Mouse (Mus musculus): ENCODE data around the gene Plagl1. TPM values are rescaled to one million over a fixed set of nuclear protein-coding genes. Genes with fewer than 3 reads are reported as not detected.

Plagl1 gene
- polyA plus RNA-seq, 1 experiment, result 1.1 TPM

GRCm38 (mm10) chr10:13102360-13102759 is 42.1 kb downstream of the Plagl1 start:
- no peak overlapping the region for H3K4me3 ChIP-seq (ENCODE audit: extremely low read depth, insufficient read depth, insufficient read length)
- no peak for DNase-seq (ENCODE audit: low read depth in 1 of 2, low spot score in 2 of 2)
- no peaks in the 10 kb centered on the region for H3K27me3 ChIP-seq (ENCODE audit: control insufficient read depth, insufficient read depth, low read length)
- H3K27ac ChIP-seq (ENCODE audit: insufficient read depth, low read length), result no peak overlapping the region
- no peaks in the 10 kb centered on the region for H3K36me3 ChIP-seq (ENCODE audit: control insufficient read depth, insufficient read depth, low read length)
- H3K4me1 ChIP-seq (ENCODE audit: control insufficient read depth, insufficient read depth, insufficient read length), result no peaks in the 10 kb centered on the region
- TF ChIP-seq CTCF (IDR thresholded peaks at IDR 0.05; ENCODE audit: extremely low read depth, insufficient read depth, insufficient read length, insufficient replicate concordance), result no peak
- TF ChIP-seq POLR2A (IDR thresholded peaks at IDR 0.05; ENCODE audit: low read depth, low read length), result no peak
- WGBS, result 80% methylated on average over 4 of the region's 4 CpGs

- H3K27me3 ChIP-seq (ENCODE audit: control insufficient read depth, insufficient read depth, low read length), result no peaks in the 10 kb centered on the region
- no peak for TF ChIP-seq CTCF (IDR thresholded peaks at IDR 0.05; ENCODE audit: extremely low read depth, insufficient read depth, insufficient read length, insufficient replicate concordance)
- no peak for TF ChIP-seq POLR2A (IDR thresholded peaks at IDR 0.05; ENCODE audit: low read depth, low read length)
These were observed 43.5 kb downstream of the Plagl1 start for GRCm38 (mm10) chr10:13103838-13104237.

DNA sequence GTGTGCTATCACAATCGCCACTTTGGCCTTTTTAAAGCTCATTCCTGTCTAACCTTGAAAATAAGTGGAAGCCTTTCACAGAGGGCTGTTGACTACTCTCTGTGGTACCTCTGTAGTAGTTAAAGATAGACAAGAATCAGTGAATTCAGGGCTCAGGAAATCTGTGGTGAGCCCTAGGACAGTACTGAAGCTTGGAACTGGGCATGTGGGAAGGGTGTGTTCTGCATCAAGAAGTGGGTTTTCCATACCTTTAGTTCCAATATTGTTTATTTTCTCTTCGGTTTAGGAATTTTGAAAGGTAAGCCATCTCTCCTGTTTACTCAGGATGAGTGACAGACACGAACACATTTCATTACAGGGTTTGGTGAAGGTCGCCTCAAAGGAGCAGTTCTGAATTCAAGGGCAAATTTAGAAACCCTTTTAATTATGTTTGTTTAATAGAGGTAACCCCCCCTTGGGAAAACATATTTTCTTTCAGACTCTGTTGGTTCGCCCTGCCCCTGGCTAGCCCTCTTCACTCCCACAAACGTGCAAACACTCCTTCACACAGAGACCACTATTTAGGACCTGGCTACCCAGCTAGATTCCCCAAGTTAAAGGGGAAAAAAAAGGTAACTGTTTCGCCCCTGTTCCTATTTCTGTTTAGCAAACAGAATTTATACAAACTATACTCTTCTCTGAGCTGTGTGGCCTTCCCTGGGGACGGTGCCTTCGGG is 46.8 kb downstream of the Plagl1 start:
- no peak overlapping the region for H3K27ac ChIP-seq (ENCODE audit: insufficient read depth, low read length)
- no peaks in the 10 kb centered on the region for H3K4me1 ChIP-seq (ENCODE audit: control insufficient read depth, insufficient read depth, insufficient read length)
- H3K36me3 ChIP-seq (ENCODE audit: control insufficient read depth, insufficient read depth, low read length), result no peaks in the 10 kb centered on the region
- H3K4me3 ChIP-seq (ENCODE audit: extremely low read depth, insufficient read depth, insufficient read length), result no peak overlapping the region
- DNase-seq (ENCODE audit: low read depth in 1 of 2, low spot score in 2 of 2), result no peak
- 89% methylated on average over 9 of the region's 9 CpGs for WGBS
- no peak for TF ChIP-seq POLR2A (IDR thresholded peaks at IDR 0.05; ENCODE audit: low read depth, low read length)
- no peak for TF ChIP-seq CTCF (IDR thresholded peaks at IDR 0.05; ENCODE audit: extremely low read depth, insufficient read depth, insufficient read length, insufficient replicate concordance)
- H3K27me3 ChIP-seq (ENCODE audit: control insufficient read depth, insufficient read depth, low read length), result no peaks in the 10 kb centered on the region

More at GRCm38 (mm10) chr10:13103838-13104237, 43.5 kb downstream of the Plagl1 start:
- peak in 1 of 2 experiments; percentile 9 for DNase-seq (ENCODE audit: low read depth in 1 of 2, low spot score in 2 of 2)
- Histone ChIP-seq H3K4me1 (ENCODE audit: control insufficient read depth, insufficient read depth, insufficient read length) (no peaks in the 10 kb centered on the region), H3K36me3 (ENCODE audit: control insufficient read depth, insufficient read depth, low read length) (no peaks in the 10 kb centered on the region), H3K4me3 (ENCODE audit: extremely low read depth, insufficient read depth, insufficient read length) (no peak overlapping the region), H3K27ac (ENCODE audit: insufficient read depth, low read length) (no peak overlapping the region)
- 42% methylated on average over 4 of the region's 4 CpGs for WGBS

DNA sequence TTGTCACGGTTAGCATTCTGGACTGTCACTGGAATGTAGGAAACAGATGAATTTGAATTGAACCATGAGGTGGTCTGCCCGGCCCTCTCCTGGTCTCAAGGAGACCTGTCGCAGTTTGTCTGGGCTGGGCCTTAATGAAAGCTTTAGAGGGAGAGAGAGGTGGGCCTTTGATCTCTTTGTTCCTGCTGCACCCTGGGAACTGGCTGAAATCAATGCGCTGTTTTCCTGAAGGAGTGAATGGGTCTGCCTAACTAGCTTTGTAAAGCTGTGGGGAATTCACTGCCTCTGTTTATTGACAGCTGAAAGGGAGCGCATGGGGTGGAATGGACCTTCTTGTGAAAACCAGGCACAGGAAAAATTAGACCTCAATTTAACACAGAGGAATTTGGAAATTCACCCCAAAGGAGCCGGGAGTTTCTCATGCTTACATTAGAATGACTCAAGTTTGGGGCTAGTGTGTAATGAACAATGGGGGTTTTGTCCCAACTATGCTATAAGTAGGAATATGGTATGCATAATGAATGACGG is 47.8 kb downstream of the Plagl1 start:
- Histone ChIP-seq H3K36me3 (ENCODE audit: control insufficient read depth, insufficient read depth, low read length) (no peaks in the 10 kb centered on the region), H3K27ac (ENCODE audit: insufficient read depth, low read length) (no peak overlapping the region), H3K4me1 (ENCODE audit: control insufficient read depth, insufficient read depth, insufficient read length) (no peaks in the 10 kb centered on the region), H3K27me3 (ENCODE audit: control insufficient read depth, insufficient read depth, low read length) (no peaks in the 10 kb centered on the region), H3K4me3 (ENCODE audit: extremely low read depth, insufficient read depth, insufficient read length) (no peak overlapping the region)
- no peak for TF ChIP-seq CTCF (IDR thresholded peaks at IDR 0.05; ENCODE audit: extremely low read depth, insufficient read depth, insufficient read length, insufficient replicate concordance)
- TF ChIP-seq POLR2A (IDR thresholded peaks at IDR 0.05; ENCODE audit: low read depth, low read length), result no peak
- WGBS, result 93% methylated on average over 7 of the region's 7 CpGs
- DNase-seq (ENCODE audit: low read depth in 1 of 2, low spot score in 2 of 2), result no peak

DNA sequence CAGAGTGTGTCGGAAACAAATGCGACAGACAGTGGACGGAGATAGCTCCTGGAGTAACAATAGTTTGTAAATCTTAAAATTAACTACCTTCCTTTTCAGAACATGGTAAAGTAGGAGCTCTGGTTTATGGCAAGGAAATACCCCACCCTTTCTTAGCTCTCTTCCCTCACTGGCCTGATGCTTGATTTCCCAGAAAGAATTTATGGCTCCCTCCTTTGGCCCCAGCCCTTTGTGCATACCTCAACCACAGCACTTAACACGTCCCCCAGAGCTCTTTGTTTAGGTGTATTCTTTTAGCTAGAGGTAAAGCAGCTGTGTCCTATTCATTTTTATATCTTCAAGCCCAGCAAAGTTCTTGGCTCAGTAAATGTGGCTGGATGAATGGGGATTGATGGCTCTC is 48.5 kb downstream of the Plagl1 start:
- Histone ChIP-seq H3K36me3 (ENCODE audit: control insufficient read depth, insufficient read depth, low read length) (no peaks in the 10 kb centered on the region), H3K4me3 (ENCODE audit: extremely low read depth, insufficient read depth, insufficient read length) (no peak overlapping the region), H3K27me3 (ENCODE audit: control insufficient read depth, insufficient read depth, low read length) (no peaks in the 10 kb centered on the region), H3K27ac (ENCODE audit: insufficient read depth, low read length) (no peak overlapping the region), H3K4me1 (ENCODE audit: control insufficient read depth, insufficient read depth, insufficient read length) (no peaks in the 10 kb centered on the region)
- TF ChIP-seq POLR2A (IDR thresholded peaks at IDR 0.05; ENCODE audit: low read depth, low read length) (no peak), CTCF (IDR thresholded peaks at IDR 0.05; ENCODE audit: extremely low read depth, insufficient read depth, insufficient read length, insufficient replicate concordance) (no peak)
- WGBS, result 81% methylated on average over 4 of the region's 4 CpGs
- no peak for DNase-seq (ENCODE audit: low read depth in 1 of 2, low spot score in 2 of 2)

GRCm38 (mm10) chr10:13109781-13110180 is 49.5 kb downstream of the Plagl1 start:
- no peaks in the 10 kb centered on the region for H3K36me3 ChIP-seq (ENCODE audit: control insufficient read depth, insufficient read depth, low read length)
- H3K4me1 ChIP-seq (ENCODE audit: control insufficient read depth, insufficient read depth, insufficient read length), result no peaks in the 10 kb centered on the region
- 81% methylated on average over 1 of the region's 1 CpGs for WGBS
- H3K27ac ChIP-seq (ENCODE audit: insufficient read depth, low read length), result no peak overlapping the region
- TF ChIP-seq POLR2A (IDR thresholded peaks at IDR 0.05; ENCODE audit: low read depth, low read length) (no peak), CTCF (IDR thresholded peaks at IDR 0.05; ENCODE audit: extremely low read depth, insufficient read depth, insufficient read length, insufficient replicate concordance) (no peak)
- DNase-seq (ENCODE audit: low read depth in 1 of 2, low spot score in 2 of 2), result no peak
- no peak overlapping the region for H3K4me3 ChIP-seq (ENCODE audit: extremely low read depth, insufficient read depth, insufficient read length)
- H3K27me3 ChIP-seq (ENCODE audit: control insufficient read depth, insufficient read depth, low read length), result no peaks in the 10 kb centered on the region

- DNase-seq (ENCODE audit: low read depth in 1 of 2, low spot score in 2 of 2), result no peak
- Histone ChIP-seq H3K4me3 (ENCODE audit: extremely low read depth, insufficient read depth, insufficient read length) (no peak overlapping the region), H3K36me3 (ENCODE audit: control insufficient read depth, insufficient read depth, low read length) (no peaks in the 10 kb centered on the region), H3K27ac (ENCODE audit: insufficient read depth, low read length) (no peak overlapping the region), H3K27me3 (ENCODE audit: control insufficient read depth, insufficient read depth, low read length) (no peaks in the 10 kb centered on the region), H3K4me1 (ENCODE audit: control insufficient read depth, insufficient read depth, insufficient read length) (no peaks in the 10 kb centered on the region)
- 71% methylated on average over 3 of the region's 3 CpGs for WGBS
- TF ChIP-seq CTCF (IDR thresholded peaks at IDR 0.05; ENCODE audit: extremely low read depth, insufficient read depth, insufficient read length, insufficient replicate concordance) (no peak), POLR2A (IDR thresholded peaks at IDR 0.05; ENCODE audit: low read depth, low read length) (no peak)
These were observed 52.5 kb downstream of the Plagl1 start for GRCm38 (mm10) chr10:13112849-13113248.

All from spleen, adult 2 months (tissue).